Mouse (Mus musculus): ENCODE measurements around the gene Tmem204. TPM values are rescaled to one million over a fixed set of nuclear protein-coding genes. Genes with fewer than 3 reads are reported as not detected.

Tmem204 gene
- polyA plus RNA-seq, 1 experiment from 2014 or later = 11.1 TPM

DNA sequence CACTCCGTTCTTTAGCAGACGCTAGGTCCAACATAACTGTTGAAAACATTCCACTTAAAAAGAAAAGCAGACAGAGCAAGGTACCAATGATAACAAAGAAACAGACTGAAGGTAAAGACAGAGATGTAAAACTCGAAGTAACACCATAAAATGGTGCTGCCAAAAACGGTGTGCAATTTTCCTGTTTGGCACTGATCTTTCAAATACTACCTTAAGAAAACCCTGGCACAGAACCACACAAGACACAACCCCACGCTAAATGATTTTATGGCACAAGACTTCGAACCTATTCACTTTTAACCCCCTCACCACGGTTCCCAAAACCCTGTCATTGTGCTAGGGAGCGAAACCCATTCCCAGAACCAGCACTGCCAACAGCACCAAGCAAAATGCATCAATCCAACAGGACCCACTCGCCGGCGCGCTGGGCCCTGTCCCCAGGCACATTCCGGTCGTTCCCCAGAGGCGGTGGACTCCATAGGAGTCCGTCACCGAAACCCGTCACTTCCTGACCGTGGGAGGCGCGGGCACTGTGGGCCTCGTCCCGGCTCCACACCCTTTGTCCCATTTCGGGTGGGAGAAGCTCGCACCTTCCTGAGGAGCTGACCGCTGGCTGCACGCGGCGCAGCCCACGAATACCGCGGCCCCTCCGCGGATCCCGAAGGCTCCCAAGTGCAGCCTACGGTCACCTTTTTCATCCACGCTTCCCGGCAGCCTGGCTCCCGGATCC is 68.4 kb downstream of the Tmem204 start:
- peak overlapping the region; percentile 84 for H3K9ac ChIP-seq (ENCODE audit: low read depth, low read length)
- no peaks in the 10 kb centered on the region for H3K27me3 ChIP-seq (ENCODE audit: control insufficient read depth, insufficient read depth, low read depth, low read length)
- peak overlapping the region; percentile 72 for H3K4me3 ChIP-seq (ENCODE audit: low read depth, low read length)
- H3K27ac ChIP-seq (ENCODE audit: low read length) = peak overlapping the region; percentile 75
- peaks cover 28% of the 10 kb centered on the region for H3K4me1 ChIP-seq (ENCODE audit: control insufficient read depth, insufficient read depth, low read length)
- ATAC-seq = peak; percentile 4; the same call in 1 of the 2 replicates
- H3K9me3 ChIP-seq (replicated peaks; ENCODE audit: control insufficient read depth, low read length, poor library complexity, severe bottlenecking) = no peaks in the 10 kb centered on the region
- H3K4me2 ChIP-seq (ENCODE audit: low read length) = peak overlapping the region; percentile 100
- H3K36me3 ChIP-seq (ENCODE audit: control insufficient read depth, insufficient read depth, low read length) = peaks cover 11% of the 10 kb centered on the region
- WGBS = under 1% methylated on average over 38 of the region's 39 CpGs

- peak overlapping the region; percentile 93 for H3K9ac ChIP-seq (ENCODE audit: low read depth, low read length)
- H3K4me1 ChIP-seq (ENCODE audit: control insufficient read depth, insufficient read depth, low read length) = peaks cover 28% of the 10 kb centered on the region
- under 1% methylated on average over 68 of the region's 81 CpGs for WGBS
- H3K27ac ChIP-seq (ENCODE audit: low read length) = peak overlapping the region; percentile 28
- no peak for ATAC-seq
- H3K9me3 ChIP-seq (replicated peaks; ENCODE audit: control insufficient read depth, low read length, poor library complexity, severe bottlenecking) = no peaks in the 10 kb centered on the region
- H3K36me3 ChIP-seq (ENCODE audit: control insufficient read depth, insufficient read depth, low read length) = peaks cover 11% of the 10 kb centered on the region
- H3K4me3 ChIP-seq (ENCODE audit: low read depth, low read length) = peak overlapping the region; percentile 72
- peak overlapping the region; percentile 100 for H3K4me2 ChIP-seq (ENCODE audit: low read length)
- no peaks in the 10 kb centered on the region for H3K27me3 ChIP-seq (ENCODE audit: control insufficient read depth, insufficient read depth, low read depth, low read length)
Measured at GRCm38 (mm10) chr17:25013606-25014501, 69.5 kb downstream of the Tmem204 start.

Other genes with a start within 250 kb of the Tmem204 start
- gene Hagh, start 243.4 kb downstream of the Tmem204 start, polyA plus RNA-seq (2015; fragmentation: Nextera tagmentation; extraction: Ambion mirVana) = 62.9 and 72.2 TPM in 2 replicates
- gene Fahd1, start 233.2 kb downstream of the Tmem204 start, polyA plus RNA-seq (2015; fragmentation: Nextera tagmentation; extraction: Ambion mirVana) = 19.6 and 20.2 TPM in 2 replicates
- not detected in 2 replicates for gene Igfals, start 217.6 kb downstream of the Tmem204 start, polyA plus RNA-seq (2015; fragmentation: Nextera tagmentation; extraction: Ambion mirVana)
- gene Nubp2, start 197.2 kb downstream of the Tmem204 start, polyA plus RNA-seq (2015; fragmentation: Nextera tagmentation; extraction: Ambion mirVana) = 54.3 and 54.7 TPM in 2 replicates
- gene Spsb3, start 196.9 kb downstream of the Tmem204 start, polyA plus RNA-seq (2015; fragmentation: Nextera tagmentation; extraction: Ambion mirVana) = 85.8 and 90.5 TPM in 2 replicates
- gene Eme2, start 188.5 kb downstream of the Tmem204 start, polyA plus RNA-seq (2015; fragmentation: Nextera tagmentation; extraction: Ambion mirVana) = 28.6 and 28.8 TPM in 2 replicates
- 72.9 and 77.2 TPM in 2 replicates for gene Mrps34, start 188.5 kb downstream of the Tmem204 start, polyA plus RNA-seq (2015; fragmentation: Nextera tagmentation; extraction: Ambion mirVana)
- 79.7 and 88.6 TPM in 2 replicates for gene Nme3, start 187.1 kb downstream of the Tmem204 start, polyA plus RNA-seq (2015; fragmentation: Nextera tagmentation; extraction: Ambion mirVana)
- gene Mapk8ip3, start 146.6 kb downstream of the Tmem204 start, polyA plus RNA-seq (2015; fragmentation: Nextera tagmentation; extraction: Ambion mirVana) = 100 and 104 TPM in 2 replicates
- gene Jpt2, start 122.9 kb downstream of the Tmem204 start, polyA plus RNA-seq (2015; fragmentation: Nextera tagmentation; extraction: Ambion mirVana) = 86.2 and 100 TPM in 2 replicates
- gene Cramp1l, start 67.8 kb downstream of the Tmem204 start, polyA plus RNA-seq (2015; fragmentation: Nextera tagmentation; extraction: Ambion mirVana) = 4.6 and 5.3 TPM in 2 replicates
- 18.8 and 20.1 TPM in 2 replicates for gene Ift140, start 67.5 kb downstream of the Tmem204 start, polyA plus RNA-seq (2015; fragmentation: Nextera tagmentation; extraction: Ambion mirVana)
- gene Telo2, start 32.4 kb upstream of the Tmem204 start, polyA plus RNA-seq (2015; fragmentation: Nextera tagmentation; extraction: Ambion mirVana) = 51.9 and 53.4 TPM in 2 replicates
- 0.38 TPM in 1 of 2 replicates, not detected in the other for gene Ptx4, start 37.2 kb upstream of the Tmem204 start, polyA plus RNA-seq (2015; fragmentation: Nextera tagmentation; extraction: Ambion mirVana)
- gene Clcn7, start 49.8 kb upstream of the Tmem204 start, polyA plus RNA-seq (2015; fragmentation: Nextera tagmentation; extraction: Ambion mirVana) = 33.6 and 36.1 TPM in 2 replicates
- not detected in 2 replicates for gene Ccdc154, start 78.9 kb upstream of the Tmem204 start, polyA plus RNA-seq (2015; fragmentation: Nextera tagmentation; extraction: Ambion mirVana)
- not detected in 2 replicates for gene Gm38655, start 91.9 kb upstream of the Tmem204 start, polyA plus RNA-seq (2015; fragmentation: Nextera tagmentation; extraction: Ambion mirVana)
- gene BC003965, start 101.0 kb upstream of the Tmem204 start, polyA plus RNA-seq (2015; fragmentation: Nextera tagmentation; extraction: Ambion mirVana) = 33.7 and 33.8 TPM in 2 replicates
- 18.3 and 19.2 TPM in 2 replicates for gene Unkl, start 104.8 kb upstream of the Tmem204 start, polyA plus RNA-seq (2015; fragmentation: Nextera tagmentation; extraction: Ambion mirVana)
- 99.8 and 114 TPM in 2 replicates for gene Gnptg, start 156.5 kb upstream of the Tmem204 start, polyA plus RNA-seq (2015; fragmentation: Nextera tagmentation; extraction: Ambion mirVana)
- gene Tsr3, start 156.6 kb upstream of the Tmem204 start, polyA plus RNA-seq (2015; fragmentation: Nextera tagmentation; extraction: Ambion mirVana) = 57.4 and 61.2 TPM in 2 replicates
- 30.2 and 38.1 TPM in 2 replicates for gene Baiap3, start 172.8 kb upstream of the Tmem204 start, polyA plus RNA-seq (2015; fragmentation: Nextera tagmentation; extraction: Ambion mirVana)
- 489 and 542 TPM in 2 replicates for gene Ube2i, start 191.0 kb upstream of the Tmem204 start, polyA plus RNA-seq (2015; fragmentation: Nextera tagmentation; extraction: Ambion mirVana)
- not detected in 2 replicates for gene Prss34, start 214.8 kb upstream of the Tmem204 start, polyA plus RNA-seq (2015; fragmentation: Nextera tagmentation; extraction: Ambion mirVana)
- gene Prss28, start 225.1 kb upstream of the Tmem204 start, polyA plus RNA-seq (2015; fragmentation: Nextera tagmentation; extraction: Ambion mirVana) = not detected in 2 replicates
- gene Prss29, start 235.1 kb upstream of the Tmem204 start, polyA plus RNA-seq (2015; fragmentation: Nextera tagmentation; extraction: Ambion mirVana) = not detected in 2 replicates

Data from midbrain, embryonic 16.5 days (tissue).